Mouse (Mus musculus): ENCODE measurements at regions not wholly inside any gene's neighbourhood (a gene's known extent, or its start where the extent isn't known, plus 50 kb on each side); places are given as distances from the start of the nearest gene placed in this dataset.

GRCm38 (mm10) chr15:43926034-43926433 is 3791.9 kb downstream of the 9330182O14Rik start:
- in situ Hi-C loops (cut with MboI, MseI) = no loop called here

- in situ Hi-C loops (cut with MboI, MseI) = no loop called here
Measured at GRCm38 (mm10) chr15:43933608-43934007, 3799.4 kb downstream of the 9330182O14Rik start.

GRCm38 (mm10) chr15:43940424-43940823 is 3806.3 kb downstream of the 9330182O14Rik start:
- in situ Hi-C loops (cut with MboI, MseI) = no loop called here

GRCm38 (mm10) chr15:43940905-43941304 is 3806.7 kb downstream of the 9330182O14Rik start:
- in situ Hi-C loops (cut with MboI, MseI) = no loop called here

GRCm38 (mm10) chr15:43942002-43942660 is 3808.0 kb downstream of the 9330182O14Rik start:
- in situ Hi-C loops (cut with MboI, MseI) = no loop called here

GRCm38 (mm10) chr15:43984991-43985390 is 3850.8 kb downstream of the 9330182O14Rik start:
- in situ Hi-C loops (cut with MboI, MseI) = no loop called here

- in situ Hi-C loops (cut with MboI, MseI) = loop anchor here (10.0 kb wide), 2 partner anchors 416 to 1714 kb away; no protein-coding TSS in a partner anchor
Measured at GRCm38 (mm10) chr15:43991229-43991628, 3857.1 kb downstream of the 9330182O14Rik start.

GRCm38 (mm10) chr15:43992936-43993335 is 3858.8 kb downstream of the 9330182O14Rik start:
- in situ Hi-C loops (cut with MboI, MseI) = loop anchor here (10.0 kb wide), 2 partner anchors 418 to 1712 kb away; no protein-coding TSS in a partner anchor

GRCm38 (mm10) chr15:44026468-44027028 is 3892.4 kb downstream of the 9330182O14Rik start:
- in situ Hi-C loops (cut with MboI, MseI) = no loop called here

GRCm38 (mm10) chr15:44035900-44036299 is 3901.7 kb downstream of the 9330182O14Rik start:
- in situ Hi-C loops (cut with MboI, MseI) = no loop called here

- in situ Hi-C loops (cut with MboI, MseI) = no loop called here
Measured at GRCm38 (mm10) chr15:44037893-44038292, 3903.7 kb downstream of the 9330182O14Rik start.

- in situ Hi-C loops (cut with MboI, MseI) = no loop called here
Measured at GRCm38 (mm10) chr15:44050565-44051274, 3916.6 kb downstream of the 9330182O14Rik start.

- in situ Hi-C loops (cut with MboI, MseI) = no loop called here
Measured at GRCm38 (mm10) chr15:44064855-44065254, 3930.7 kb downstream of the 9330182O14Rik start.

GRCm38 (mm10) chr15:44083680-44084079 is 3949.5 kb downstream of the 9330182O14Rik start:
- in situ Hi-C loops (cut with MboI, MseI) = no loop called here

- in situ Hi-C loops (cut with MboI, MseI) = no loop called here
Measured at GRCm38 (mm10) chr15:44112328-44112944, 3978.3 kb downstream of the 9330182O14Rik start.

GRCm38 (mm10) chr15:44134213-44134612 is 4000.0 kb downstream of the 9330182O14Rik start:
- in situ Hi-C loops (cut with MboI, MseI) = no loop called here

Data from T-helper 17 cell (primary cell).